Mouse (Mus musculus): ENCODE results near the gene Tuba1c. TPM values are rescaled to one million over a fixed set of nuclear protein-coding genes. Genes with fewer than 3 reads are reported as not detected.
"Not testable (repeated sequence)": the region's sequence is repeated elsewhere in the genome, so short reads cannot be mapped to it uniquely, and the experiment has no call there.

Tuba1c gene
- polyA plus RNA-seq, 1 experiment = 7.1 TPM

DNA sequence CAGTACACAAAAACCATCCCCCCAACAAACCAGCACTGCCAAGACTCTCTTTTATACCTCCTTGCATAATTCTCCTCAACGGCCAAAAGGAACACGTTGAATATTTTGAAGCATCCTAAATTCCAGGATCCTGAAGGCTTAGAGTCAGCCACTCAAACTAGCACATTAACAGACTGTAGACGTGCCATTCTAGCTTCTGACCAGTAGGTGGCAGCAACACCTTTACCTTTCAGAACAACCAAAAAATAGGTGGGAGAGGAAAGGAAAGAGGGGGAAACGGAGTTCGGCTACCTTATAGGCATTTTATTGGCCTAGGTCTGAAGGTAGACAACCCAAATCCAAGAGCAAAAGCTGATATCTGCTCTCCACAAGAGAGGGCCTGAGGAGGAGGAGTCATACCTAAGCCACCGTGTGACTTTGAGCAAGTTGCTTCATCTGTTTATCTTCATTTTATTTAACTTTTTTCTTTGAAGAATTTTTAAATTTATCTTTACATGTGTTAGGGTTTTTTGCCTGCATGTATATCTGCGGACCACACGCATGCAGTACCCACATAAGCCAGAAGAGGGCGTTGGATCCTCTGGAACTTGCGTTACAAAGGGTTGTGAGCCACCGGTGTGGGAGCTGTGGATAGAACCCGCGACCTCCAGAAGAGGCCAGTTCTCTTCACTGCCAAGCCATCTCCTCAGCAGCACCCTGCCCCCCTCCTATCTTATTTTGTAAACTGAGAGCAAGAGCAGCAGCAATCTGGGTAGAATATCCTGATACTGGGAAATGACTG, 20.0 kb downstream of the Tuba1c start:
- TF ChIP-seq CTCF (IDR thresholded peaks at IDR 0.05; ENCODE audit: extremely low read depth, insufficient read depth, low read length) (peak; percentile 85), POLR2A (IDR thresholded peaks at IDR 0.05; ENCODE audit: extremely low read depth, insufficient read depth, low read length) (no peak)
- H3K4me3 ChIP-seq (ENCODE audit: insufficient read depth, low read length) = no peak overlapping the region
- H3K27ac ChIP-seq (ENCODE audit: insufficient read depth, low read length) = no peak overlapping the region
- no peaks in the 10 kb centered on the region for H3K4me1 ChIP-seq (ENCODE audit: control insufficient read depth, insufficient read depth, low read length)

GRCm38 (mm10) chr15:99053373-99053772, 23.7 kb downstream of the Tuba1c start:
- H3K4me1 ChIP-seq (ENCODE audit: control insufficient read depth, insufficient read depth, low read length) = no peaks in the 10 kb centered on the region
- TF ChIP-seq CTCF (IDR thresholded peaks at IDR 0.05; ENCODE audit: extremely low read depth, insufficient read depth, low read length) (no peak), POLR2A (IDR thresholded peaks at IDR 0.05; ENCODE audit: extremely low read depth, insufficient read depth, low read length) (no peak)
- H3K27ac ChIP-seq (ENCODE audit: insufficient read depth, low read length) = no peak overlapping the region
- no peak overlapping the region for H3K4me3 ChIP-seq (ENCODE audit: insufficient read depth, low read length)

GRCm38 (mm10) chr15:99055040-99055439, 25.3 kb downstream of the Tuba1c start, which contains the start of gene Prph:
Gene Prph, plus strand, starts transcription at chr15:99055174.
- Histone ChIP-seq H3K4me3 (ENCODE audit: insufficient read depth, low read length) (no peak within 1 kb of the TSS), H3K4me1 (ENCODE audit: control insufficient read depth, insufficient read depth, low read length) (no peaks in the 10 kb centered on the region), H3K27ac (ENCODE audit: insufficient read depth, low read length) (no peak within 1 kb of the TSS)
- TF ChIP-seq POLR2A (IDR thresholded peaks at IDR 0.05; ENCODE audit: extremely low read depth, insufficient read depth, low read length) (no peak), CTCF (IDR thresholded peaks at IDR 0.05; ENCODE audit: extremely low read depth, insufficient read depth, low read length) (no peak)

DNA sequence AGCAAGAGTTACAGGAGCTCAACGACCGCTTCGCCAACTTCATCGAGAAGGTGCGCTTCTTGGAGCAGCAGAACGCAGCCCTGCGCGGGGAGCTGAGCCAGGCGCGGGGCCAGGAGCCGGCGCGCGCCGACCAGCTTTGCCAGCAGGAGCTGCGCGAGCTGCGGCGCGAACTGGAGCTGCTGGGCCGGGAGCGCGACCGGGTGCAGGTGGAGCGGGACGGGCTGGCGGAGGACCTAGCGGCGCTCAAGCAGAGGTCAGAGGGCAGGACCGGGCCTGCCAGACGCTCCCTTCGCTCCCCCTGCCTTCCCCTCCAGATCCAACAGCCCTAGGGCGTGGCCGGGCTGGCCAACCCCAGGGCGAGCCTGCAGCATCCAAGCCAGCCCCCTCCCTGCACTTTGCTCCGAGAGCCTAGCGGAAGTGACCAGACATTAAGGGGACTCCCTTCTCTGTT, 25.8 kb downstream of the Tuba1c start:
- Histone ChIP-seq H3K4me3 (ENCODE audit: insufficient read depth, low read length) (no peak overlapping the region), H3K27ac (ENCODE audit: insufficient read depth, low read length) (no peak overlapping the region), H3K4me1 (ENCODE audit: control insufficient read depth, insufficient read depth, low read length) (no peaks in the 10 kb centered on the region)
- TF ChIP-seq POLR2A (IDR thresholded peaks at IDR 0.05; ENCODE audit: extremely low read depth, insufficient read depth, low read length) = no peak
- no peak for TF ChIP-seq CTCF (IDR thresholded peaks at IDR 0.05; ENCODE audit: extremely low read depth, insufficient read depth, low read length)

DNA sequence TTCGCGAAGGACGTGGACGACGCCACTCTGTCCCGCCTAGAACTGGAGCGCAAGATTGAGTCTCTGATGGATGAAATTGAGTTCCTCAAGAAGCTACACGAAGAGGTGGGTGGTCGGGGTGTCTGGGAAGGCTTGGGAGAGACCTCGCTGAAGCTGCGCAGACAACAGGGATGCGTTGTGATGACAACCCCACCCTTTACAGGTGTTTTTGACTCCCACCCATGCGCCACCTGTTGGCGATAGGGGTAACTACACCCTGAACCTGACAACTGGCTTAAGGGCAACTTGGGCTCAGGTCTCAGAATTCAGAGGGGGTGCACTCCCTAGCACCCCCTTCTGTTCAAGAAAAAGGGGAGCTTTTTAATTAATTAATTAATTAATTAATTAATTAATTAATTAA, 26.6 kb downstream of the Tuba1c start:
- TF ChIP-seq CTCF (IDR thresholded peaks at IDR 0.05; ENCODE audit: extremely low read depth, insufficient read depth, low read length) = peak; percentile 44
- no peak for TF ChIP-seq POLR2A (IDR thresholded peaks at IDR 0.05; ENCODE audit: extremely low read depth, insufficient read depth, low read length)
- no peak overlapping the region for H3K4me3 ChIP-seq (ENCODE audit: insufficient read depth, low read length)

DNA sequence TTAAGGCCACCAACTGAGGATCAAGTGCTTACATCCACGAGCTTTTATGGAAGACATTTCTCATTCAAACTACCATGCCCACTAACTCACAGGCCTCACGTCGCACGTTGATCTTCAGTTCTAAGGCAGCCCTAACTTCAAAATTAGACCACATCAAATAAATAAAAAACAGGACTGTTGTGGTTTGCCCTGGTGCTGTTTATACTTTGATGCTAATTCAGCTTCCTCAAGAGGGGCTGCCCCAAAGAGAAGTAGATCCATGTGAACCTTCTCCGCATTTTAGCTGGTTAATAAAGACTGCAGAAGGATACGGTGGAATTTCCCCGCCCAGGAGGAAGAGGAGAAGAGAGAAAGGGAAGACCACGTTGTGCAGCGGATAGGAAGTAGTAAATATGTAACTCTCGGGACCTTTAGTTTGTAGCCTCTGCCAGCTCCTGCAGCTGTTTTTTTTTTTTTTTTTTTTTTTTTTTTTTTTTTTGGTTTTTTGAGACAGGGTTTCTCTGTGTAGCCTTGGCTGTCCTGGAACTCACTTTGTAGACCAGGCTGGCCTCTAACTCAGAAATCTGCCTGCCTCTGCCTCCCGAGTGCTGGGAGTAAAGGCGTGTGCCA, 36.0 kb downstream of the Tuba1c start:
- no peak overlapping the region for H3K4me3 ChIP-seq (ENCODE audit: insufficient read depth, low read length)
- TF ChIP-seq CTCF (IDR thresholded peaks at IDR 0.05; ENCODE audit: extremely low read depth, insufficient read depth, low read length) (no peak), POLR2A (IDR thresholded peaks at IDR 0.05; ENCODE audit: extremely low read depth, insufficient read depth, low read length) (no peak)
- no peaks in the 10 kb centered on the region for H3K4me1 ChIP-seq (ENCODE audit: control insufficient read depth, insufficient read depth, low read length)
- no peak overlapping the region for H3K27ac ChIP-seq (ENCODE audit: insufficient read depth, low read length)

More for the DNA sequence above, 26.6 kb downstream of the Tuba1c start:
- Histone ChIP-seq H3K4me1 (ENCODE audit: control insufficient read depth, insufficient read depth, low read length) (no peaks in the 10 kb centered on the region), H3K27ac (ENCODE audit: insufficient read depth, low read length) (no peak overlapping the region)

DNA sequence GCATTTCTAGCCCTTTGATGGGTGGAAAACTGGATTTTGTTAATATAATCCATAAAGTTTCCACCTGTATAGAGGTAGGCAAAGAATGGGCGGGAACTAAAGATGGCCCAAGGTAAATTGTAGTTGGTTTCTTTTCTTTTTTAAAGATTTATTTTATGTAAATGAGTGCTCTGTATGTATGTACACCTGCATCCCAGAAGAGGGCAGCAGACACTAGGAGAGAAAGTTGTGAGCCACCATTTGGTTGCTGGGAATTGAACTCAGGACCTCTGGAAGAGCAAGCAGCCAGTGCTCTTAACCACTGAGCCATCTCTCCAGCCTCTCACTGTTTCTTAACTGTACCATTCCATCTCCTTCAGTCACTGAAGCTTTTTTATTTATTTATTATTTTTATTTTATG, 42.3 kb downstream of the Tuba1c start:
- TF ChIP-seq POLR2A (IDR thresholded peaks at IDR 0.05; ENCODE audit: extremely low read depth, insufficient read depth, low read length) = no peak
- no peak for TF ChIP-seq CTCF (IDR thresholded peaks at IDR 0.05; ENCODE audit: extremely low read depth, insufficient read depth, low read length)
- Histone ChIP-seq H3K4me1 (ENCODE audit: control insufficient read depth, insufficient read depth, low read length) (no peaks in the 10 kb centered on the region), H3K4me3 (ENCODE audit: insufficient read depth, low read length) (no peak overlapping the region), H3K27ac (ENCODE audit: insufficient read depth, low read length) (no peak overlapping the region)

- TF ChIP-seq CTCF (IDR thresholded peaks at IDR 0.05; ENCODE audit: extremely low read depth, insufficient read depth, low read length) (no peak), POLR2A (IDR thresholded peaks at IDR 0.05; ENCODE audit: extremely low read depth, insufficient read depth, low read length) (no peak)
- Histone ChIP-seq H3K27ac (ENCODE audit: insufficient read depth, low read length) (peak within 1 kb of the TSS; percentile 15), H3K4me3 (ENCODE audit: insufficient read depth, low read length) (peak within 1 kb of the TSS; percentile 54), H3K4me1 (ENCODE audit: control insufficient read depth, insufficient read depth, low read length) (no peaks in the 10 kb centered on the region)
Observed at GRCm38 (mm10) chr15:99074019-99074599, 44.4 kb downstream of the Tuba1c start, which contains the start of gene Troap. Gene Troap, plus strand, starts transcription at chr15:99074575.

- peak overlapping the region; percentile 15 for H3K27ac ChIP-seq (ENCODE audit: insufficient read depth, low read length)
- H3K4me1 ChIP-seq (ENCODE audit: control insufficient read depth, insufficient read depth, low read length) = no peaks in the 10 kb centered on the region
- peak overlapping the region; percentile 54 for H3K4me3 ChIP-seq (ENCODE audit: insufficient read depth, low read length)
- TF ChIP-seq CTCF (IDR thresholded peaks at IDR 0.05; ENCODE audit: extremely low read depth, insufficient read depth, low read length) (no peak), POLR2A (IDR thresholded peaks at IDR 0.05; ENCODE audit: extremely low read depth, insufficient read depth, low read length) (peak; percentile 70)
Observed at GRCm38 (mm10) chr15:99074600-99075333, 45.1 kb downstream of the Tuba1c start.

DNA sequence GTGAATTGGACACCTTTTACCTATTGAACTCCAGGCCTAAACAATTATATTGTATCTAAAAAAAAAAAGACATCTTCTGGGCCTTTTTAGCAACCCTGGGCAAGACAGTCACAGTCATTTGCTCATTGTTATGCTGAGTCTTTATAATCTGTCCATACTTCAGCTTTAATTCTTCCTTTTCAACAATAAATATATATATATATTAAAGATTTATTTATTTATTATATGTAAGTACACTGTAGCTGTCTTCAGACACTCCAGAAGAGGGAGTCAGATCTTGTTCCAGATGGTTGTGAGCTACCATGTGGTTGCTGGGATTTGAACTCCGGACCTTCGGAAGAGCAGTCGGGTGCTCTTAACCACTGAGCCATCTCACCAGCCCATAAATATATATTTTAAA, 46.3 kb downstream of the Tuba1c start:
- H3K27ac ChIP-seq (ENCODE audit: insufficient read depth, low read length); H3K4me1 ChIP-seq (ENCODE audit: control insufficient read depth, insufficient read depth, low read length); H3K4me3 ChIP-seq (ENCODE audit: insufficient read depth, low read length): not testable (repeated sequence)

All from cortical plate, adult 2 months (tissue).